Mouse (Mus musculus) MEL (cell line): ENCODE data around the gene Mov10l1. TPM values are rescaled to one million over a fixed set of nuclear protein-coding genes. Genes with fewer than 3 reads are reported as not detected.

Source experiments
- DNase-seq: peaks from one replicate; pipeline ENCODE4 v3.0.0; 2011; ENCODE audit warnings: low read depth, low spot score
- H3K27ac ChIP-seq: 2 replicates; pipeline ENCODE4 v1.5.1; 2012; ENCODE audit warnings: low read depth, mild to moderate bottlenecking, control low read depth, low read length, moderate library complexity; ENCODE audit not compliant: control insufficient read depth
- H3K27me3 ChIP-seq, 2 experiments: fragments of 150-350 bp in 1 of 2; sonication (generic) in 1 of 2; 2 replicates each; pipeline ENCODE4 v1.6.1; 2012; ENCODE audit warnings: low read length in 2 of 2, mild to moderate bottlenecking in 2 of 2, improper control_type of control experiment in 1 of 2, moderate library complexity in 1 of 2; ENCODE audit not compliant: insufficient read depth in 2 of 2, control insufficient read depth in 1 of 2
- H3K36me3 ChIP-seq, 2 experiments: 2 replicates each; pipeline ENCODE4 v1.6.1; 2012 to 2014; ENCODE audit warnings: low read length in 2 of 2, improper control_type of control experiment in 1 of 2, inconsistent platforms in 1 of 2, mild to moderate bottlenecking in 1 of 2; ENCODE audit not compliant: insufficient read depth in 2 of 2, control insufficient read depth in 1 of 2
- H3K4me1 ChIP-seq, 2 experiments: fragments of 150-350 bp in 1 of 2; sonication (generic) in 1 of 2; 2 replicates each; pipeline ENCODE4 v1.6.1; 2012; ENCODE audit warnings: low read length in 2 of 2, improper control_type of control experiment in 1 of 2, mild to moderate bottlenecking in 1 of 2; ENCODE audit not compliant: insufficient read depth in 2 of 2, control insufficient read depth in 1 of 2
- H3K4me3 ChIP-seq, 2 experiments: fragments of 150-350 bp in 1 of 2; sonication (generic) in 1 of 2; 2 replicates each; pipeline ENCODE4 v1.5.1; 2012; ENCODE audit warnings: low read depth in 2 of 2, low read length in 2 of 2, mild to moderate bottlenecking in 2 of 2, moderate library complexity in 2 of 2, control low read depth in 1 of 2, improper control_type of control experiment in 1 of 2; ENCODE audit not compliant: control insufficient read depth in 1 of 2, insufficient read depth in 1 of 2
- H3K79me2 ChIP-seq: 2 replicates; pipeline ENCODE4 v1.6.1; 2012; ENCODE audit warnings: mild to moderate bottlenecking, low read length, moderate library complexity; ENCODE audit not compliant: control insufficient read depth, poor library complexity, insufficient read depth
- H3K9ac ChIP-seq: 2 replicates; pipeline ENCODE4 v1.6.1; 2012; ENCODE audit warnings: low read depth, mild to moderate bottlenecking, control low read depth, low read length, moderate library complexity; ENCODE audit not compliant: control insufficient read depth, poor library complexity, severe bottlenecking
- H3K9me3 ChIP-seq: fragments of 150-350 bp; sonication (generic); replicated peaks from 2 replicates; pipeline ENCODE4 v1.6.1; 2012; ENCODE audit warnings: mild to moderate bottlenecking, low read length, improper control_type of control experiment, moderate library complexity; ENCODE audit not compliant: insufficient read depth
- BHLHE40 ChIP-seq: IDR thresholded peaks from 2 replicates; pipeline ENCODE4 v1.6.1; 2012; ENCODE audit warnings: low read depth, mild to moderate bottlenecking, inconsistent platforms, low read length, improper control_type of control experiment, borderline replicate concordance
- CHD1 ChIP-seq: IDR thresholded peaks from 2 replicates; pipeline ENCODE4 v1.6.1; 2012; ENCODE audit warnings: low read depth, mild to moderate bottlenecking, inconsistent platforms, low read length, improper control_type of control experiment
- CTCF ChIP-seq, 3 experiments: IDR thresholded peaks in 2 of 3; conservative IDR thresholded peaks in 1 of 3; 2 replicates each; pipeline ENCODE4 v1.5.1; 2011 to 2012; ENCODE audit warnings: low read length in 3 of 3, low read depth in 2 of 3, mild to moderate bottlenecking in 2 of 3, improper control_type of control experiment in 1 of 3, inconsistent platforms in 1 of 3, mixed read lengths in 1 of 3, moderate library complexity in 1 of 3; ENCODE audit not compliant: control insufficient read depth in 1 of 3, insufficient read depth in 1 of 3, poor library complexity in 1 of 3, severe bottlenecking in 1 of 3
- E2F4 ChIP-seq: IDR thresholded peaks from 2 replicates; pipeline ENCODE4 v1.6.1; 2011; ENCODE audit warnings: low read depth, low read length, improper control_type of control experiment, borderline replicate concordance
- EP300 ChIP-seq, 2 experiments: IDR thresholded peaks; 2 replicates each; pipeline ENCODE4 v1.6.1; 2011; ENCODE audit warnings: improper control_type of control experiment in 2 of 2, low read length in 2 of 2, low read depth in 1 of 2, mild to moderate bottlenecking in 1 of 2
- GABPA ChIP-seq: IDR thresholded peaks from 2 replicates; pipeline ENCODE4 v1.6.1; 2012; ENCODE audit warnings: low read depth, mild to moderate bottlenecking, inconsistent platforms, low read length, improper control_type of control experiment, moderate library complexity
- HCFC1 ChIP-seq: IDR thresholded peaks from 2 replicates; pipeline ENCODE4 v1.6.1; 2012; ENCODE audit warnings: low read depth, mild to moderate bottlenecking, inconsistent platforms, low read length, improper control_type of control experiment, moderate library complexity
- JUND ChIP-seq: IDR thresholded peaks from 2 replicates; pipeline ENCODE4 v1.6.1; 2011; ENCODE audit warnings: low read depth, mild to moderate bottlenecking, improper control_type of control experiment, low read length
- MAZ ChIP-seq: IDR thresholded peaks from 2 replicates; pipeline ENCODE4 v1.6.1; 2012; ENCODE audit warnings: low read depth, mild to moderate bottlenecking, inconsistent platforms, low read length, improper control_type of control experiment
- MYC ChIP-seq: IDR thresholded peaks from 2 replicates; pipeline ENCODE4 v1.6.1; 2011; ENCODE audit warnings: low read depth, mild to moderate bottlenecking, low read length, improper control_type of control experiment, moderate library complexity
- NELFE ChIP-seq: IDR thresholded peaks from 2 replicates; pipeline ENCODE4 v1.6.1; 2011; ENCODE audit warnings: low read depth, low read length, improper control_type of control experiment
- POLR2A ChIP-seq, 2 experiments: IDR thresholded peaks; 2 replicates each; pipeline ENCODE4 v1.6.1; 2011 to 2012; ENCODE audit warnings: low read length in 2 of 2, mild to moderate bottlenecking in 2 of 2, control low read depth in 1 of 2, improper control_type of control experiment in 1 of 2, low read depth in 1 of 2, moderate library complexity in 1 of 2; ENCODE audit not compliant: control insufficient read depth in 1 of 2, insufficient read depth in 1 of 2, poor library complexity in 1 of 2
- SMC3 ChIP-seq: IDR thresholded peaks from 2 replicates; pipeline ENCODE4 v1.6.1; 2011; ENCODE audit warnings: low read depth, low read length, improper control_type of control experiment
- UBTF ChIP-seq: IDR thresholded peaks from 2 replicates; pipeline ENCODE4 v1.6.1; 2012; ENCODE audit warnings: low read depth, mild to moderate bottlenecking, inconsistent platforms, low read length, improper control_type of control experiment, moderate library complexity, borderline replicate concordance; ENCODE audit not compliant: insufficient read depth
- ZNF384 ChIP-seq: IDR thresholded peaks from 2 replicates; pipeline ENCODE4 v1.6.1; 2012; ENCODE audit warnings: low read depth, mild to moderate bottlenecking, inconsistent platforms, low read length, improper control_type of control experiment
- polyA plus RNA-seq, 2 experiments: library from polyadenylated mRNA; stranded (reverse) in 1 of 2; unstranded in 1 of 2; fragments of >175 nt in 1 of 2; fragments of >200 nt in 1 of 2; gene quantifications; 2 replicates each; pipeline versions ENCODE4 v1.2.1 to v1.2.4; 2012; ENCODE audit warnings: low replicate concordance in 2 of 2, low read depth in 1 of 2; ENCODE audit not compliant: insufficient read length in 2 of 2, insufficient read depth in 1 of 2, missing spikeins in 1 of 2
- total RNA-seq: library from RNA; depleted of rRNA; stranded (reverse); fragments of 300-350 nt; gene quantifications from 2 replicates; pipeline ENCODE4 v1.2.3, GENCODE M21; 2012

The Mov10l1 gene
- total and polyA plus RNA-seq, 3 experiments: not detected

DNA sequence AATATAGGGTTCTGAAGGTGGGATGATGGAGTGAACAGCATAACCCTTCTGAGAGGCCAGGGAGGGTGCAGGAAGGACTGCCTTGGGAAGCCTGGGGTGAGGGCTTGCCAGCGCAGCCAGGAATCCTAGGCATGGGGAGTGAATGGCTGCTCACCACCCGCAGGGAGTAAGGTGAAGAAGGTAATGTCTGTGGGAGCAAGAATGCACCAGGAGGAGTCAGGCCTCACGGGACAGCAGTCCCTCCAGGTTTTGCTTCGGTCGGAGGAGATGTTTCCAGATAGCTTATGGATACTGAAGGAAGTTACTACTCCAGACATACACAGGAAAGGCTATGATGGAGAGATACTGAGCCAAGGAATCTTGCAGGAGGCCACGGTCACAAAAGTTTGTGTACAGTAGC is 76.0 kb downstream of the Mov10l1 start:
- Histone ChIP-seq H3K36me3 (no peaks in the 10 kb centered on the region), H3K27ac (no peak overlapping the region), H3K27me3 (peaks cover 0 to 6% of the 10 kb centered on the region in 2 experiments; a peak in 3 of 4 replicates), H3K9me3 (no peaks in the 10 kb centered on the region), H3K79me2 (no peaks in the 10 kb centered on the region), H3K4me3 (no peak overlapping the region), H3K4me1 (no peaks in the 10 kb centered on the region), H3K9ac (no peak overlapping the region)
- no peak for DNase-seq
- TF ChIP-seq CHD1: no peak
- no peak for TF ChIP-seq POLR2A (IDR thresholded peaks at IDR 0.05; ENCODE audit: control insufficient read depth in 1 of 2, insufficient read depth in 1 of 2, low read depth in 1 of 2, low read length in 2 of 2, poor library complexity in 1 of 2)

- no peaks in the 10 kb centered on the region for H3K4me1 ChIP-seq
- no peaks in the 10 kb centered on the region for H3K9me3 ChIP-seq
- no peaks in the 10 kb centered on the region for H3K79me2 ChIP-seq
- H3K27ac ChIP-seq: no peak within 1 kb of the TSS
- peaks cover 2 to 7% of the 10 kb centered on the region in 2 experiments; a peak in 3 of 4 replicates for H3K27me3 ChIP-seq
- H3K4me3 ChIP-seq: no peak within 1 kb of the TSS
- no peak for DNase-seq
- no peaks in the 10 kb centered on the region for H3K36me3 ChIP-seq
- TF ChIP-seq HCFC1 (no peak), UBTF (no peak), MAZ (no peak), E2F4 (no peak)
- H3K9ac ChIP-seq: no peak within 1 kb of the TSS
These were observed 76.6 kb downstream of the Mov10l1 start, which contains the start of gene Panx2 for GRCm38 (mm10) chr15:89059161-89059931. Panx2 (plus strand) TSS chr15:89059734.

- no peak overlapping the region for H3K4me3 ChIP-seq
- peaks cover 2 to 10% of the 10 kb centered on the region in 2 experiments; a peak in 3 of 4 replicates for H3K27me3 ChIP-seq
- no peak for DNase-seq
- H3K27ac ChIP-seq: no peak overlapping the region
- no peaks in the 10 kb centered on the region for H3K9me3 ChIP-seq
- H3K9ac ChIP-seq: no peak overlapping the region
- H3K4me1 ChIP-seq: no peaks in the 10 kb centered on the region
- no peaks in the 10 kb centered on the region for H3K79me2 ChIP-seq
- H3K36me3 ChIP-seq: no peaks in the 10 kb centered on the region
- TF ChIP-seq BHLHE40: no peak
- no peak for TF ChIP-seq ZNF384
- TF ChIP-seq POLR2A (IDR thresholded peaks at IDR 0.05; ENCODE audit: control insufficient read depth in 1 of 2, insufficient read depth in 1 of 2, low read depth in 1 of 2, low read length in 2 of 2, poor library complexity in 1 of 2): no peak
- TF ChIP-seq SMC3: no peak
- TF ChIP-seq JUND: no peak
- no peak for TF ChIP-seq MAZ
- no peak for TF ChIP-seq GABPA
- TF ChIP-seq CTCF (IDR thresholded peaks at IDR 0.05 in 2 of 3, conservative IDR thresholded peaks at IDR 0.05 in 1 of 3; ENCODE audit: control insufficient read depth in 1 of 3, insufficient read depth in 1 of 3, low read depth in 2 of 3, low read length in 3 of 3, poor library complexity in 1 of 3, severe bottlenecking in 1 of 3): no peak
- no peak for TF ChIP-seq MYC
- TF ChIP-seq EP300 (IDR thresholded peaks at IDR 0.05; ENCODE audit: low read depth in 1 of 2, low read length in 2 of 2): no peak
- TF ChIP-seq NELFE: no peak
These were observed 77.4 kb downstream of the Mov10l1 start for GRCm38 (mm10) chr15:89060032-89060681.
